Mouse (Mus musculus) small intestine, adult 2 months (tissue): Measurements from ENCODE around the gene Diexf. TPM values are rescaled to one million over a fixed set of nuclear protein-coding genes. Genes with fewer than 3 reads are reported as not detected.

ENCODE experiments used
- H3K27ac ChIP-seq: fragments of 200-500 bp; 2 replicates; pipeline ENCODE4 v1.5.1; 2012; ENCODE audit warnings: low read depth, low read length, control low read depth, inconsistent platforms; ENCODE audit not compliant: insufficient read depth
- H3K27me3 ChIP-seq: fragments of 200-500 bp; 2 replicates; pipeline ENCODE4 v1.6.1; 2012; ENCODE audit warnings: mild to moderate bottlenecking, moderate library complexity, low read length, inconsistent platforms; ENCODE audit not compliant: control insufficient read depth, insufficient read depth
- H3K36me3 ChIP-seq: fragments of 200-500 bp; 2 replicates; pipeline ENCODE4 v1.6.1; 2012; ENCODE audit warnings: mild to moderate bottlenecking, low read length, control low read depth, inconsistent platforms; ENCODE audit not compliant: control insufficient read depth, insufficient read depth
- H3K4me1 ChIP-seq: fragments of 200-500 bp; 2 replicates; pipeline ENCODE4 v1.6.1; 2012; ENCODE audit warnings: low read length, inconsistent platforms, mixed read lengths; ENCODE audit not compliant: control insufficient read depth, insufficient read depth, insufficient read length
- H3K4me3 ChIP-seq: fragments of 200-500 bp; 2 replicates; pipeline ENCODE4 v1.5.1; 2012; ENCODE audit warnings: low read depth, mild to moderate bottlenecking, control low read depth, inconsistent platforms, low read length, moderate library complexity
- CTCF ChIP-seq: fragments of 200-500 bp; IDR thresholded peaks from 2 replicates; pipeline ENCODE4 v1.5.1; 2012; ENCODE audit warnings: low read depth, mild to moderate bottlenecking, control low read depth, inconsistent platforms, low read length, moderate library complexity, mixed read lengths; ENCODE audit not compliant: insufficient replicate concordance, insufficient read length; ENCODE audit errors: extremely low read depth
- POLR2A ChIP-seq: fragments of 200-500 bp; IDR thresholded peaks from 2 replicates; pipeline ENCODE4 v1.6.1; 2012; ENCODE audit warnings: low read depth, mild to moderate bottlenecking, control low read depth, inconsistent platforms, low read length, moderate library complexity
- WGBS: fragments of 180-500 bp; shearing (Covaris S2); methylation state at CpG from one replicate; pipeline ENCODE4 v1.1.7; 2018; 5-methylcytosine and 5-hydroxymethylcytosine counted together
- polyA plus RNA-seq: library from polyadenylated mRNA; depleted of rRNA; stranded (reverse); fragments of >200 nt; gene quantifications from 2 replicates; pipeline ENCODE4 v1.2.3, GENCODE M21; 2012

Diexf gene
- polyA plus RNA-seq, 1 experiment: 5.5 TPM

DNA sequence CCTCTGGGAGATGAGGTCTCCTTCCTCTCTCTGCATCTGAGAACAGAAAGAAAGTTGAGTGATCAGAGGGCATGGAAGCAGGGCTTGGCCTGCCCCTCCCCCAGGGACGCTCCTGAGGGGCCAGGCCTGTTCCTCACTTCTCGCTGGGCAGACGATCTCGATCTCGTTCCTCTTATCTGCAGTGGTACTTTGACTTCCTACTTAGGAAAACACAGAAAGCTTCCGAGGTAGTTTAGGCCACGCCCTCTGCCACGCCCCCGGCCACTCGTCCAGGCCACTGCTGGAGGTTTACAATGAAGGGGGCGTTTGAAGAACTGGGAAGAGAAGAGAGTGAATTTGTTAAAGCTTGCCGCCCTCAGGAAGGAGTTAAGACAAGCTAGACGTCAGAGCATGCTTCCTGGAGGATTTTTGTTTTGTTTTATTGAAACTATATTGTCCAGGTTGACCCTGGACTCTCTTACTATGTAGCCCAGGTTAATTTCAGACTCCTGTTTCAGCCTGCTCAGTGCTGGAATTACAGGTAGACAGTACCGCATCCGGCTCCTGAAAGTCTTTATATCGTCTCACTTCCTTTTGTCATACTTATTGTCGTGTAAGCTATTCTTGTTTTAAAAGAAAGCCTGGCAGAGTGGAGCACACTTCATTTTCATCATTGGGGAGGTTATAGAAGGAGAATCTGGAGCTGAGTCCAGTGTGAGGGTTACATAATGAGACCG, 30.4 kb upstream of the Diexf start:
- 18% methylated on average over 18 of the region's 18 CpGs for WGBS
- TF ChIP-seq POLR2A (no peak), CTCF (no peak)
- H3K27ac ChIP-seq: peak overlapping the region; percentile 48
- H3K4me1 ChIP-seq: peaks cover 24% of the 10 kb centered on the region
- H3K4me3 ChIP-seq: peak overlapping the region; percentile 33
- H3K27me3 ChIP-seq: no peaks in the 10 kb centered on the region
- H3K36me3 ChIP-seq: peaks cover 25% of the 10 kb centered on the region

DNA sequence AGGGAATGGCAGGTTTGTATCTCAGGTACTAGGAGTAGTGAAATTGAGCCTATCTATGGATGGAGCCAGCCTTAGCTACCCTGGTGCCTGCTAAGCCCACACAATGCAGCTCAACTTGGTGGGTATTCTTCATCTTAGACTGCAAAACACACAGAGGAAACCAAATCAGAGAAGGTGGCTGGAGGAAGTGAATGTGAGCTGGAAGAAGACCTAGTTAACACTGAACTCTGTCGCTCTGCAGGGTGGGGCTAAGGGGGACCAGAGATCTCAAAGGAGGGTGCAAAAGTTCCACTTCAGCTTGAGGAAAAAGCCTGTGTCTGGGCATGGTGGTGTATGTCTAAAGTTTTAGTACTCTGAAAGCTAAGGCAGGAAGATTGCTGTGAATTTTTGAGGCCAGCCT, 29.5 kb upstream of the Diexf start:
- Histone ChIP-seq H3K27ac (peak overlapping the region; percentile 48), H3K27me3 (no peaks in the 10 kb centered on the region), H3K4me3 (no peak overlapping the region), H3K4me1 (peaks cover 26% of the 10 kb centered on the region), H3K36me3 (peaks cover 25% of the 10 kb centered on the region)
- WGBS: 18% methylated on average over 1 of the region's 1 CpGs
- TF ChIP-seq POLR2A (no peak), CTCF (no peak)

DNA sequence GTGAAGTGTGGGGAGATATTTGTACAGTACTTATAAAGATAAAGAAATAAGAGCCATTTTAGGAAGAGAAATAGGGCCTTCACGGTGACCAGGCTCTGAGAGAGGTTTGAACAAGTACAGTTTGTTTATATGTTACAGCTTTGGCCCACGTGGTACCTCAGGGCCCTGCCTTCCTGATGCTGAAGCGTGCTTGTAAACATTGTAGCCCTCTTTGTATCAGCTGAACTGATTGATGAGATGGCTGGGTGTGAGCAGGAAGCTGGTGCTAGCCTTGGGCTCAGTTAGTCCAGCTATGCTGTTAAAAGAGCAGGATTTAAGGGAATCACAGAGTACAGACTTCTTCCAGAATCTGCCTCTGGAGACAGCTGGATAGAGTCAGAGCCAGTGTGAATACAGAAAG, 29.1 kb upstream of the Diexf start:
- Histone ChIP-seq H3K36me3 (peaks cover 25% of the 10 kb centered on the region), H3K4me3 (no peak overlapping the region), H3K4me1 (peaks cover 26% of the 10 kb centered on the region), H3K27me3 (no peaks in the 10 kb centered on the region), H3K27ac (peak overlapping the region; percentile 48)
- WGBS: 10% methylated on average over 3 of the region's 3 CpGs
- no peak for TF ChIP-seq CTCF
- no peak for TF ChIP-seq POLR2A

DNA sequence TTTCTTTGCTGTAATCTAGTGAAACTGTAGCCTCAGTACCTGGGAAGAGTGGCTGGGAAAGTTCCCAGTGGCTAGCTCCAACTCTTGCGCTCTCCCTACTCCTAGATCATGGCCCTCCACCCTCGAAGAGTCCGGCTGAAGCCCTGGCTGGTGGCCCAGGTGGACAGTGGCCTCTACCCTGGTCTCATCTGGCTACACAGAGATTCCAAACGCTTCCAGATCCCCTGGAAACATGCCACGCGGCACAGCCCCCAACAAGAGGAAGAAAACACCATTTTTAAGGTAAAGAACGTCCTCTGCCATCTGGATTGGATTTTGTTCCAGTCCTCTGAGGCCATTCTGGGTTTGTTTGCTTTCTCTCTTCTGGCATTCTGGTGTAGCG, 27.0 kb upstream of the Diexf start:
- no peaks in the 10 kb centered on the region for H3K27me3 ChIP-seq
- peaks cover 12% of the 10 kb centered on the region for H3K36me3 ChIP-seq
- peaks cover 26% of the 10 kb centered on the region for H3K4me1 ChIP-seq
- H3K27ac ChIP-seq: peak overlapping the region; percentile 89
- no peak for TF ChIP-seq CTCF
- TF ChIP-seq POLR2A: no peak
- H3K4me3 ChIP-seq: peak overlapping the region; percentile 48
- WGBS: 33% methylated on average over 8 of the region's 8 CpGs

DNA sequence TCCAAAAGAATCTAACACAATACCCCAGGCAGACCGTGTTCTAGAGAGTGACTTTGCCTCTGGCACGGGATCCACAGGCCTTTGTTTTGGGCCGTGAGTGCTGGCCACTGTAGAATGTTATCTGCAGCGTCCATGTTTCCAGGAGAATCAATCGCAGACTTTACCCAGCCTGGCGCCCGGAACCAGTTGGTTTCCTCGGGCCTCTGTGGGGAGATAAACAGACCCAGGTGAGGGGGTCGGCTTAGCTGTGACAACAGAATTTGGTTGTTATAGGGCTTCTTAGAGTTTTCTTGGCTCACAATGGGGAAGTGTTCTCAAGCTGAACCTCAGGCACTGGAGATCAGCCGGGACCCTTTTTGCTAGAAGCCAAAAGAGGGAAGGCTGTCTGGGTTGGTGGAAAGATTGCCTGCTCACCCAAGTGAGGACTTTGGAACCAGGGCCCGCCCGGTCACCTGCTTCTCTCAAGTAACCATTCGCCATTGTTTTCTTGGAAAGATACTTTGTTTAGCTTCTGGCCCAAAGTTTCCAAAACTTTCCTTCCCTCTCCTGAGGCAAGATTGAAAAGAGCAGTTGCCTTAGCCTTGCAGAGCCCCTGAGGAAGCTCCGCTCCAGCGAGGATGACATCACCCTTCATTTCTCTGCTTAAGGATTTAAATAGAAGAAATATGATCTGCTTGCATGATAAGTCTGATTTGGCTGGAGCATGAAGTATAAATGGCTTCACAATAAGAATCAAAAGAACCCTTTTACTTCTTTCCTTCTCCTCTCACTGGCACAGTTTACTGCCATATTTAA, 26.4 kb upstream of the Diexf start:
- Histone ChIP-seq H3K4me3 (peak overlapping the region; percentile 48), H3K27me3 (no peaks in the 10 kb centered on the region), H3K36me3 (peaks cover 9% of the 10 kb centered on the region), H3K4me1 (peaks cover 26% of the 10 kb centered on the region), H3K27ac (peak overlapping the region; percentile 89)
- TF ChIP-seq CTCF (no peak), POLR2A (no peak; the same call in 1 of the 2 replicates)
- WGBS: 21% methylated on average over 15 of the region's 15 CpGs

DNA sequence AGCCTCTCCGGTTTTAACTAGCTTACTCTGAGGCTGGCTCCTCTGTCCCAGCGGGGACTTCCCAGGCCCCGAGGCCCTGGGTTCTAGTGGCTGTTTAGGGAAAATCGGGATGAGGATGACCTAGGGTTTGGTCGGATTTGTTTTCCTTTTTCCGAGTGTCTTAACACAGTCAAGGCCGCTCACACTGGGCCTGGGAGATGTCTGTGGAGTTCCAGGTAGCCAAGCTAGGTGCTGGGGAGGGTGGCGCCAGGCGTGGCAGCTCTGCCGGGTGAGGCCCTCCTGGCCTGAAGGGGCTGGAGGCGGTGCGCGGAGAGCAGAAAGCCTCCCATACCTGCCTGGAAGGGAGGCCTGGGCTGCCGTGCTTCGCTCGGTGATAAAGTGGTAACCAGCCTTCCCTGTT, 23.5 kb upstream of the Diexf start:
- WGBS: 19% methylated on average over 16 of the region's 16 CpGs
- H3K4me3 ChIP-seq: peak overlapping the region; percentile 74
- peaks cover 2% of the 10 kb centered on the region; the same call in 1 of the 2 replicates for H3K36me3 ChIP-seq
- no peak for TF ChIP-seq CTCF
- TF ChIP-seq POLR2A: no peak
- peak overlapping the region; percentile 90 for H3K27ac ChIP-seq
- H3K4me1 ChIP-seq: peaks cover 16% of the 10 kb centered on the region; the same call in 1 of the 2 replicates
- no peaks in the 10 kb centered on the region for H3K27me3 ChIP-seq

DNA sequence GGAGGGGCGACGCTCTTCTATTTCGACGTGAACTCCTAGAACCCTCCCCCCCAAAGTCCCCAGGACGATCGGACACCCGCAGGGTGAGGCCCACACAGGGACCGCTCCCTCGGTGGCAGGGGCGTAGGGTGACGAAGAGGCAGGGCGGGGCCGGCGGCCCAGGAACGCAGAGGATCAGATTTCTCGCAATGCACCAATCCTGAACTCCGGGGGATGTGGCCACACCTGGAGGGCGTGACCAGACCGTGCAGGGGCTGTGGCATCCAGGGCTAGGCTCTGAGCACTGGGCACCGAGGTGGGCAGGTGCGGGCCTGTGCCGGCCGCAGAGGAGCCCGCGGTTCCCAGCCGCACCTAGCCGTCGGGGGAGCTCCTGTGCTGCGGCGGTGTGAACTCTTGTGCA, 22.8 kb upstream of the Diexf start, which contains the start of gene Irf6:
Gene Irf6, plus strand, starts transcription at position 240 of the 400 bp plus-strand sequence.
- TF ChIP-seq POLR2A: peak; percentile 95
- TF ChIP-seq CTCF: no peak
- H3K27ac ChIP-seq: peak within 1 kb of the TSS; percentile 90
- peak within 1 kb of the TSS; percentile 74 for H3K4me3 ChIP-seq
- no peaks in the 10 kb centered on the region for H3K27me3 ChIP-seq
- WGBS: 5% methylated on average over 30 of the region's 30 CpGs
- peaks cover 12% of the 10 kb centered on the region; the same call in 1 of the 2 replicates for H3K4me1 ChIP-seq
- no peaks in the 10 kb centered on the region for H3K36me3 ChIP-seq
